Mouse (Mus musculus): ENCODE measurements around the gene Ahdc1.

DNA sequence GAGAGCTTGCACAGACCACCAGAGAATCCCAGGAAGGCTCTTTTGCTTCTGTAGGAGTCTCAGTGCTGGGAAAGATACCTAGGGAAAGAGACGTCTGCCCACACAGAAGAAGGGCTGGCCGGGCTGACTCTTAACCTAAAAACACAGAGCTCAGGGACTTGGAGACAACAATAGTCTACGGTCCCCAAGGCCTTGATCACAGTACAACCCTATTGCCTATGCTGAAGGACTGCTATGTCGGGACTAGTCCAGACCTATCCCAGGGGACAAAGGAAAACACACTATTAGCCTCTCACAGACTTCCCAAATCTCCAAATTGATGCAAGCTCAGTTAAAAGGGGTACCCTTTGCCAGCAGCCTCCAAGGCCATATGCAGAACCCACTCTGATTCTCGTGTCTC is 49.2 kb upstream of the Ahdc1 start:
- TF ChIP-seq CTCF (conservative IDR thresholded peaks at IDR 0.05; ENCODE audit: low read length) (no peak), NANOG (IDR thresholded peaks at IDR 0.05; ENCODE audit: borderline replicate concordance, low read length) (no peak)

Measured in E14TG2a.4 (cell line).